Mouse (Mus musculus) hindbrain, embryonic 13.5 days (tissue): ENCODE results near the gene Pifo. TPM values are rescaled to one million over a fixed set of nuclear protein-coding genes. Genes with fewer than 3 reads are reported as not detected.

Experiments
- polyA plus RNA-seq: library from polyadenylated mRNA; unstranded; fragments of >200 nt; fragmentation: Nextera tagmentation; extraction: Ambion mirVana; gene quantifications from 2 replicates; pipeline ENCODE4 v1.2.1, GENCODE M21; 2015

Pifo gene
- polyA plus RNA-seq, 1 experiment from 2014 or later: 10.0 TPM

Other genes with a start within 250 kb of the Pifo start
- 83.1 and 88.1 TPM in 2 replicates for gene Rap1a, start 213.3 kb downstream of the Pifo start, polyA plus RNA-seq
- 0.26 and 0.30 TPM in 2 replicates for gene Adora3, start 143.8 kb downstream of the Pifo start, polyA plus RNA-seq
- not detected in 2 replicates for gene Tmigd3, start 143.7 kb downstream of the Pifo start, polyA plus RNA-seq
- 0.25 and 1.1 TPM in 2 replicates for gene I830077J02Rik, start 82.0 kb downstream of the Pifo start, polyA plus RNA-seq
- 91.6 and 99.4 TPM in 2 replicates for gene Wdr77, start 55.3 kb downstream of the Pifo start, polyA plus RNA-seq
- gene Atp5f1, start 54.5 kb downstream of the Pifo start, polyA plus RNA-seq: 538 and 544 TPM in 2 replicates
- 4.6 and 4.7 TPM in 2 replicates for gene Ovgp1, start 40.9 kb downstream of the Pifo start, polyA plus RNA-seq
- not detected in 2 replicates for gene Chil5, start 18.2 kb upstream of the Pifo start, polyA plus RNA-seq
- 0.60 and 1.4 TPM in 2 replicates for gene Chia1, start 98.6 kb upstream of the Pifo start, polyA plus RNA-seq
- not detected in 2 replicates for gene Chil3, start 152.9 kb upstream of the Pifo start, polyA plus RNA-seq
- gene Chil4, start 204.9 kb upstream of the Pifo start, polyA plus RNA-seq: not detected in 2 replicates